Mouse (Mus musculus): ENCODE data around the gene Card14.

DNA sequence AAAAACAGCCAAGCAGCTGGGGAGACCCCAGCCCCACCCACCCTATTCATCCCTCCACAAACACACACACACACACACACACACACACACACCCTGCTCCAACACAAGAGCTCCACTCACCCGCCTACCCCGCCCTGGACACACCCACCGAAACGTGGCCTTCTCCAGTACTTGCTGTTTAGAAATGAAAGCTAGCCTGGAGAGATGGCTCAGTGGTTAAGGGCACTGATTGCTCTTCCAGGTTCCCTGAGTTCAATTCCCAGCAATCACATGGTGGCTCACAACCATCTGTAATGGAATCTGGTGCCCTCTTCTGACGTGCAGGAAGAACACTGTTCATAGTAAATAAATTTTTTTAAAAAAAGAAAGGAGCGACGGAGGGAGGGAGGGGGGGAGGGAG, 41.8 kb upstream of the Card14 start:
- no peak for TF ChIP-seq CTCF (IDR thresholded peaks at IDR 0.05; ENCODE audit: borderline replicate concordance, extremely low read depth, insufficient read depth, insufficient read length)
- TF ChIP-seq POLR2A (IDR thresholded peaks at IDR 0.05; ENCODE audit: borderline replicate concordance, extremely low read depth, insufficient read depth, insufficient read length, poor library complexity, severe bottlenecking): no peak

All from brain, embryonic 14.5 days (tissue).